Mouse (Mus musculus) embryonic stem cell, embryonic (primary cell): ENCODE measurements around the gene Cyp2d34.

ENCODE experiments used
- CTCF ChIA-PET, 4 experiments: fragments of 300-600 bp in 2 of 4; fragments of 350-600 bp in 2 of 4; sonication (Branson Sonifier 250); formaldehyde crosslinking; loops; one replicate each; lab custom pipeline; 2022; ENCODE audit warnings: inconsistent platforms in 2 of 4; lab: Charles Lee
- POLR2A ChIA-PET, 4 experiments: fragments of 300-600 bp in 2 of 4; fragments of 350-600 bp in 2 of 4; sonication (Branson Sonifier 250); formaldehyde crosslinking; loops; one replicate each; lab custom pipeline; 2022; ENCODE audit warnings: antibody characterized with exemption in 4 of 4, inconsistent platforms in 1 of 4; lab: Charles Lee

Gene Cyp2d34

DNA sequence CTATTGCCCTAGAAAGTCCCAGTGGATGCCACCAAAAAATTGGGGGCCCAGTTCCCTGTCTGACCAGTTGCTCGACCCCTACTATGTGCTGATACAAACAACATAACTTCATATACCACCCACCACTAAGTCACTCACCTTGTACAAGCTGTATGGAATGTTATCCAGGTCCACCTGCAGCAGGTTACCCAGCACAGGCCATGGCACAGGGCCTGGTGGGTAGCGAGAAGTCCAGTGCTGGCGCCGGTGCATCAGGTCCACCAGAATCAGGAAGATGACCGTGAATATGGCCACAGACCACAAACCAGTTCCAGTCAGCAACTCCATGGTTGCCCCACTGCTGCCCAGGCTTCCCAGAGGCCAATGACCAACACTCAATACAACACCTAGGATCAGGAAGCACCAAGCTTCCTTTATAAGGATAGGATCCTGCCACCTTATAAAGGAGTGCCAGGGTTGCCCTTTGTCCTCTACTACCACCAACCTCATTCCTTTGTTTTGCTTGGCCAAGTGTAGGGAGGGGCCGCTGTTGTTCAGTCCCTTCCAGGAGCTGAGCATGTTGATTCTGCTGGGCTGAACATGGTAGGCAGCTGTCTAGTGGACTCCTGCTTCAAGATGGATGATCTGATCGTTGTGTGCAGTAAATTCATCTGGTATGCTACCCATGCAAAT lies at the start of gene Cyp2d34:
Gene Cyp2d34, minus strand, starts transcription at position 416 of the 672 bp plus-strand sequence.
- POLR2A ChIA-PET, result no interaction called here
- CTCF ChIA-PET, result no interaction called here

GRCm38 (mm10) chr15:82656346-82656745 lies 35.6 kb upstream of the Cyp2d34 start:
- POLR2A ChIA-PET, result no interaction called here
- CTCF ChIA-PET, result no interaction called here

GRCm38 (mm10) chr15:82644371-82644770 lies 23.6 kb upstream of the Cyp2d34 start:
- ChIA-PET CTCF (no interaction called here), POLR2A (no interaction called here)

DNA sequence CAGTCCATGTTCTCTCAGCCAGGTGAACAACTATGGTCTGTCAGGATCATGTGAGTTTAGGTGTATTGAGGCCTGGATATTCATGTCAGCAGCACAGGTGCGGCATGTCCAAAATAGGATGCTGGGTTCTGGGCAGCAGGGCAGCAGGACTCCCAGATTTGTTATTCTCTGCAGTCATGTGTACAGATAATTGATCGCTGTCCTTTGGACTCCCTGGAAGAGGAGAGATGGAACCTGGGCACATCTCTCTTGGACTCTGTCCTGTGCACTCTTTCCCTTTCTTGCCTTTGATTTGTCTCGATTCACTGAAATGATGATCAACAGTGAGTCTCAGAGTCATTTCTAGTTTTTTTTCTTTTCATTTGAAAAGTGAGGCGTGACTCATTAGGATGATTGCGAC lies 23.0 kb upstream of the Cyp2d34 start:
- CTCF ChIA-PET, result no interaction called here
- POLR2A ChIA-PET, result no interaction called here

DNA sequence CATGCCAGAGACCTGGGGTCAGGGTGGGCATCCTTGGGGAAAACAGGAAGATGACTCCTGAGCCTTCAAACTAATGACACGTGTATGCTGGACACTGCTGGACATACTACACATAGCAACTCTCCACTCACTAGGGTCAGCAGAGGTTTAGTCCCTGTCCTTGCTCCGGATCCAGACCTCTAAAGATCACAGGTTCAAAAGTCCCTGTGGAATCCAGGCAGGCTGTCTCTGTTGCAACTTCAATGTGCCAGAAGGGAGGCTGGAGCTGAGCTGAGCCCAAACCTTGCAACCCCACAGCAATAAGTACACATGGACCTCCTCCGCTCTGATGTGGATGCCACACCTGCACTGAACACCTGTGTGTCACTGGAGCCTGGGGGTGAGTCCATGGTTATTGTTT lies 22.0 kb upstream of the Cyp2d34 start:
- ChIA-PET POLR2A (no interaction called here), CTCF (no interaction called here)

GRCm38 (mm10) chr15:82641921-82642320 lies 21.2 kb upstream of the Cyp2d34 start:
- POLR2A ChIA-PET, result no interaction called here
- CTCF ChIA-PET, result no interaction called here

DNA sequence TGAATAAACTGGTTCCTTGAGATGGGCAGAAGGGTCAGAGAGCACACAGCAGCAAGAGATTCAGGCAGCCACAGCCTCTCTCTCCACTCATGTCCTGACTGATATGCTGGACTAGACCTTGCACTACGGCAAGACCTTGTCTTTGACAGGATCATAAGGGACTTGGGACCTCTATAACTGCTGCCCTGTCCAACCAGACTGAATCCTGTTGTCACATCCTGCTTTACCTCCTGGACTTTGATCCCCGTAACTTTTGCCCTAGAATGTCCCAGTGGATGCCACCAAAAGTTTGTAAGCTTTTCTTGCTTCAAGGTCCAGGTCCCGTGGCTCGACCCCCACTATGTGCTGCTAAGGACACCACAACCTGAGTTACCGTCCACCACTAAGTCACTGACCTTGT lies 20.6 kb upstream of the Cyp2d34 start:
- POLR2A ChIA-PET, result no interaction called here
- CTCF ChIA-PET, result no interaction called here

GRCm38 (mm10) chr15:82640201-82640600 lies 19.5 kb upstream of the Cyp2d34 start:
- CTCF ChIA-PET, result no interaction called here
- POLR2A ChIA-PET, result no interaction called here

- ChIA-PET POLR2A (interaction anchor here in 1 of 4 experiments (0.5 to 0.6 kb wide), 2 partner anchors 16 to 90 kb away, joined by 5 to 6 read pairs; no protein-coding TSS in a partner anchor), CTCF (no interaction called here)
Observed at GRCm38 (mm10) chr15:82637130-82638075, 16.7 kb upstream of the Cyp2d34 start.

- CTCF ChIA-PET, result no interaction called here
- POLR2A ChIA-PET, result no interaction called here
Observed at GRCm38 (mm10) chr15:82634976-82635375, 14.2 kb upstream of the Cyp2d34 start.

GRCm38 (mm10) chr15:82621993-82622392 lies 1.2 kb upstream of the Cyp2d34 start:
- ChIA-PET POLR2A (interaction anchor here in 1 of 4 experiments (0.6 kb wide), 1 partner anchor 302 kb away, joined by 3 read pairs; no protein-coding TSS in a partner anchor), CTCF (no interaction called here)

GRCm38 (mm10) chr15:82618362-82619020 lies 2.3 kb downstream of the Cyp2d34 start:
- CTCF ChIA-PET, result no interaction called here
- POLR2A ChIA-PET, result no interaction called here

DNA sequence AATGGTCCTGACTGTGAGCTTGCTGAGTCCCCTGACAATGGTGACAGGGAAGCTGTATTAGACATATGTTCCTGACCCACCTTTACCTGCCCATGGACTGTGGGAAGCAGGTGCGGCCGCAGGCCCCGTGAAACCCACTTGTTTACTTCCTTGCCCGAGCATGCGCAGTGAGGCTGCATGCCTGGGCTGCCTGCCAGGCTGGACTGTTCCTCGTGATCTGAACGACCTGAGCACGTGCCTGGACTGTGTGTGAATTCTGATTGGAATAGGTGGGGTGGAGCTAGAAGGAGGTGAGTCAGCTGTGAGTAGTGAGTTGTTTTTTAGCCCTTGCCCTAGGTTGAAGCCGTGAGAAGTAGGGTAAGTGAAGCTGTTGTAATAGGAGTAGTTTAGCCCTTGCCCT lies 38.1 kb downstream of the Cyp2d34 start:
- POLR2A ChIA-PET, result interaction anchor here in 2 of 4 experiments (0.5 to 0.9 kb wide), 3 partner anchors 77 to 349 kb away, joined by 3 to 5 read pairs (median 3); no protein-coding TSS in a partner anchor
- CTCF ChIA-PET, result no interaction called here

DNA sequence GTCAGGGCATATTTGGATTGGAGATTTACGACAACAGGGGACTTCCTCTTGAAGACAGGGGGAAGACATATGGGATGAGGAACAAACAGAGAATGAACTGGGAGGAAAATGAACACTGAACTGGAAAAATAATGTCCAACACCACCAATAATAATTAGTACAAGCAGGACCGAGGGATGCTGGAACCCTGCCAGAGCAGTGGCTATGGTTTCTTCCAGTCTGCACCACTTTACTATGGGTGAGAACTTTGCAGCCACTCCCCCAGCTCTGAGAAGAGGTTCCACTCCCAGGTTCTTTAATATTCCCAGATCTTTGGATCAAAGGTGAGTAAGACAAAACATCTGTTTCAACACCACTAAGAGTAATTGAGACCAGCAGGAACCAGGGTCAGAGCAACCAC lies 41.7 kb downstream of the Cyp2d34 start:
- ChIA-PET CTCF (no interaction called here), POLR2A (interaction anchor here in 1 of 4 experiments (1.1 to 1.3 kb wide), 2 partner anchors 9 to 229 kb away, joined by 3 to 4 read pairs; no protein-coding TSS in a partner anchor)

GRCm38 (mm10) chr15:82572856-82573255 lies 47.9 kb downstream of the Cyp2d34 start:
- ChIA-PET POLR2A (no interaction called here), CTCF (no interaction called here)
